Mouse (Mus musculus) naive thymus-derived CD4-positive, alpha-beta T cell, adult 2 months (primary cell): ENCODE measurements around the gene Zfp616.

Experiments used
- DNase-seq: peaks from one replicate; pipeline ENCODE4 v3.0.0-alpha.2; 2011; ENCODE audit warnings: low read depth

The Zfp616 gene

GRCm38 (mm10) chr11:74069655-74070054, at the start of gene Zfp616:
Gene Zfp616, plus strand, starts transcription at chr11:74069955.
- no peak for DNase-seq

GRCm38 (mm10) chr11:74051347-74051746, 18.4 kb upstream of the Zfp616 start:
- no peak for DNase-seq

- DNase-seq = no peak
Measured at GRCm38 (mm10) chr11:74056451-74056850, 13.3 kb upstream of the Zfp616 start, which contains the start of the genes Olfr139 and Olfr399. Gene Olfr139, minus strand, starts transcription at chr11:74056551. Gene Olfr399, minus strand, starts transcription at chr11:74056615.

GRCm38 (mm10) chr11:74100724-74101123, 31.0 kb downstream of the Zfp616 start:
- peak; percentile 3 for DNase-seq

GRCm38 (mm10) chr11:74101507-74101906, 31.8 kb downstream of the Zfp616 start:
- no peak for DNase-seq

- no peak for DNase-seq
Measured at GRCm38 (mm10) chr11:74105066-74105465, 35.3 kb downstream of the Zfp616 start.

- no peak for DNase-seq
Measured at GRCm38 (mm10) chr11:74113412-74113811, 43.7 kb downstream of the Zfp616 start, which contains the start of gene Olfr401. Gene Olfr401, plus strand, starts transcription at chr11:74113712.
